Mouse (Mus musculus) thymus, postnatal 25 days (tissue): ENCODE measurements around the gene Adamtsl1.

ENCODE experiments used
- DNase-seq: peaks from one replicate; pipeline ENCODE4 v3.0.0; 2022

The Adamtsl1 gene

DNA sequence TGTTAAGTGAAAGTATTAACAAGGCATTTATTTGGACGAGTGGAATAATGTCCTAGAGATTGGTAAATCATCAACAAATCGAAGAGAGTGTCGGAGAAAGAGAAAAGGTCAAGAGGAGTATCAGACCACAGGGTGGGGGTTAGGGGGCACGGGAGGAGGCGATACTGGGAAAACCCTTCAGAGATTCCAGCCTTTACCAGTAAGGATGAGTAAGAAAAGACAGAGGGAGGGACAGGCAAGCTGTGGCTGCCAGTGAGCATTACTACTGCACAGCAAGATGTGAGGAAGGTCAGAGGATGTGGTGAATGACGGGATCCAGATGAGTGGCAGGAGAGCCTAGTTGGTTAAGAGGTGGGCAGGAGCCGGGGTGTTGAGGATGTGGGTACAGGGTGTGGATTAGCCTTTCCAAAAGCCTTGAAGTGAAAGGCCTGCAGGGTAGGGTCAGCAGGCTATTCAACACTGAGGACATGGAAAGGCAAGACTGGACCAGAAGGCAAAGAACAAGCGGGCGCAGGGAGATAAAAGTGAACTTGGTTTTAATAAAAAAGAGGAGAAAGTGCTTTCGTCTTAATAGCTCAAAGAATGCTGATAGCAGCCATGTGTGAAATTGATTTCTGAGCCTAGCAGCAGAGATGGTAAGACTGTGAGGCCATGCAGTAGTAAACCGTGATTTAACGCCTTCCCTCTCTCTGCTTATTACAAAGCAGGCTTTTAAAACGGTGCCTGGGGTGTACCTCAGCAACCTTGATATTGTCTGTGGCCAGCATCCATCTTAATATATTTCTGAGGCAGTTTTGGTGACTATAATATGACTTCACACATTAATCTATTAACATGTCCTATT is 555.1 kb downstream of the Adamtsl1 start:
- no peak for DNase-seq

- no peak for DNase-seq
Observed at GRCm38 (mm10) chr4:86074871-86075270, 560.9 kb downstream of the Adamtsl1 start.

- DNase-seq = no peak
Observed at GRCm38 (mm10) chr4:86077355-86077754, 563.4 kb downstream of the Adamtsl1 start.

DNA sequence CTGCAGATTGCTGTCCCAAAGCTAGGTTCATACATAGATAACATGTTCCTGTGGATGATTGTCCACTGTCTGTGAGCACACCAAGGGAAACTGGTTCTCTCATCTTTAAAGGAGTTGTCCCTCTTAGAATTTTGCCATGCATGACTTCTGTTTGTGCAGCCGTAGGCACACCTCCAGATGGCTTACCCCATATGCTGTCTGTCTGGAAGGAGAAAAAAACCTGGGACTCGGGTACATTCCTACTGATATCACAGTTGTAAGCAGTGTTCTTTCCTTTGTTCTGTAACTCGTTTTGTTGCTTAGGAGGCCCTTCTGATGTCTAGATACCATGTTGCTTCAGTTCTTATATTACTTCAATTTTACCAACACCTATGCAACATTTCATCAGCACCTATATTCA is 563.9 kb downstream of the Adamtsl1 start:
- DNase-seq = no peak

GRCm38 (mm10) chr4:86087508-86087907 is 573.5 kb downstream of the Adamtsl1 start:
- no peak for DNase-seq

DNA sequence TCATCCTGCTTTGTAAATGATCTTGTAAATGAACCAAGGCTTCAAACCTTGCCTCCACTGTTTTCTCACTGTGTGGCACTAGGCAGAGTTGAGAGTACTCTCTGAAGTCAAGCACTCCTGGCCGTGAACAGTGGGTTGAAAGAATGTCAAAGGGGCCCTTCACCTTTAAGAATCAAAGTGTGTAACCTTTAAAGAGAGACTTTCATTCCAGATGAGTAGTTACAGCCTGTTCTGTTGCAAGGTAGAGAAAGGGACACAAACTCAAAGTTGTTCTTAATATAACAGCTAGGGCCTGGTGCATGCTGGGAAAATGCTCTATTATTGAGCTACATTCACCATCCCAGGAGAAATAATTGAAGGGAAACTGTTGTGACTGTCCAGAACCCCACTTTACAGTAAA is 589.2 kb downstream of the Adamtsl1 start:
- no peak for DNase-seq

- no peak for DNase-seq
Observed at GRCm38 (mm10) chr4:86108325-86108724, 594.4 kb downstream of the Adamtsl1 start.

DNA sequence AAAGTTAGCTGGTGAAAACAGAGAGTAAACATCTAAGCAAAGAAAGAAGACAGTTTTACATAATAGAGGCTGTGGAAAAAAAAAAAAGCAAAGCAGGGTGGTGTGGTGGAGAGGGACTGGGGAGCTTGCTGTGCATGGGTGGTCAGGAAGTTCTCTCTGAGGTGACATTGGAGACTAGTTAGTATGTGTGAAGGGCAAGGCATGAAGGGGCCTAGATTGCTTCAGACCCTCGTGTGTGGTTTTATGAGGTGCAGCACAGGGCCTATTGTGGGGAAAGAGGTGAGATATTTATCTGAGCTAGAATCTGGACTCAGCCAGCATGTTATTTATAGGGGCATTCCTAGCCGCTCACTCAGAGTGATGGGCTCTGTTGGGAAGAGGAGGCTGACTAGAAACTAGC is 605.1 kb downstream of the Adamtsl1 start:
- no peak for DNase-seq

DNA sequence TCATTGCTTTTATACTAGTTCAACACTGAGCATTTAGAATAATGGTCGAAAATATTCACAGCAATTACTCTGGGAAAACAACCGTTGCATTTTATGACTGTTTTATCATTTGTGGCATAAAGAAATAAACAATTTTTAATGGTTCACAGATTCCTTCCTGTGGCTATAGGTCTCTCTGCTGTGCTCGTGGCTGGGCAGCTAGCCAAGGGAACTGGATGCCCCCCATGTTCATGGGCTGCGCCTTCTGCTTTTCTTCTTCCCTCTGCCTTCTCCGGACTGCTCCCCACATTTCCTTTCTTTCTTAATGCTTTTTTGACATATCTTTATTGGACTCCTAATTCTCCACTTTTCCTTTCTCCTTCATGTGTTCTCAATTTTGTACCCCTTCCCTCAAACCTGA is 608.5 kb downstream of the Adamtsl1 start:
- no peak for DNase-seq

- DNase-seq = no peak
Observed at GRCm38 (mm10) chr4:86124374-86124773, 610.4 kb downstream of the Adamtsl1 start.

- DNase-seq = no peak
Observed at GRCm38 (mm10) chr4:86126636-86127035, 612.7 kb downstream of the Adamtsl1 start.

- no peak for DNase-seq
Observed at GRCm38 (mm10) chr4:86158551-86158950, 644.6 kb downstream of the Adamtsl1 start.

DNA sequence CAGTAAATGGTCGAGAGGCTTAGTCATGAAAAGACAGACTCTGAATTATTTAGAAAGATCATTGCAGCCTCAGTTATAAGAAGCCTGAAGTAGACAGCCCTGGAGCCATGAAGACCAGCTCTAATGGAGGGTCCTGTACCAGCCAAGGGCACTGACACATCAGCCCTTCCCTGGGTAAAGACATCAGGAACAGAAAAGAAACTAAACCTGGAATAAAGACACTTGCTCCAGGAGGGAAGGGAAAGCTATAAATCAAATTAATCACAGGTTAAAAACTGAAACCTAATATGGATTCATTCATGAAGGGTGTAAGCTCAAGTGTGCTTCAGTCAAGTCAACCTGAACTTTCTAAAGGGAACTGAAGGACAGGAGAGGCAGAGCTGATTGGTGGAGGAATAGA is 645.4 kb downstream of the Adamtsl1 start:
- no peak for DNase-seq

GRCm38 (mm10) chr4:86170763-86171162 is 656.8 kb downstream of the Adamtsl1 start:
- no peak for DNase-seq

GRCm38 (mm10) chr4:86171461-86171860 is 657.5 kb downstream of the Adamtsl1 start:
- DNase-seq = no peak

GRCm38 (mm10) chr4:86177471-86177870 is 663.5 kb downstream of the Adamtsl1 start:
- DNase-seq = no peak

GRCm38 (mm10) chr4:86178116-86178515 is 664.1 kb downstream of the Adamtsl1 start:
- no peak for DNase-seq

- DNase-seq = no peak
Observed at GRCm38 (mm10) chr4:86183701-86184173, 669.8 kb downstream of the Adamtsl1 start.

DNA sequence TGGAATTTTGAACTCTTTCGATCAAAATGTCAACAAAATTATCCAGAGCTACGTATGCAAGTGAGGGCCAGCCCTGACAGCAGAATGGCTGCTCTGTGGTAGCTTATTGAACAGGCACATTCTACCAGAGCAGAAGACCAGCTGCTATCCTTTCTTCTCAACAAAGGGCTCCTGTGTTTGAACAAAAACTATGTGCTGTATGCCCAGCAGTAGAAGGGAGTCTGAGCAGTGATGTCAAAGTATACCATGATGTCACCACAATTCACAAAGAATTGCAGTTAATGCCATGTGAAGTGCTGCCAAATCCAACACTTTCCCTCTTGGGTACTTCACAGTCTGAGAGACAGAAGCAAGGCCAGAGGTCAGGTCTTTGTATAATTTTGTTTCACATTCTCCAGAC is 675.9 kb downstream of the Adamtsl1 start:
- DNase-seq = no peak

GRCm38 (mm10) chr4:86191195-86191594 is 677.2 kb downstream of the Adamtsl1 start:
- DNase-seq = no peak

DNA sequence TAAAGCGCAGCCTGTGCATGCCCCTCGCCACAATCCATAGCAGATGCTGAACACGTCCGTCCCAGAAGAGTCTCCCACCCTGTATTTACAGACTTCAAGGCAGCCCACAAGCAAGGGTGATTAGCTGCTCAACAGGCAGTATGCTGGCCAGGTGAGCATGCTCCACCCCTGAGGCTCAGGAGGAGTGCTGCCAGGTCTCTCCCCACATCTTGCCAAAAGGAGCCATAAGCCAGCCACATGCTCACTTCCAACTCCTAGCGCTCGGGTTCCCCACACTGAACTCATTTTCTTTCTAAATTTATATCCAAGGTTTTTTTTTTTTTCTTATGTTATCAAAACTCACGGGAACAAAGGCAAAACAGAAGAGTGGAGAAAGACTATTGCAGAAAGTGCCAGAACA is 687.8 kb downstream of the Adamtsl1 start:
- DNase-seq = no peak

- DNase-seq = no peak
Observed at GRCm38 (mm10) chr4:86203288-86203687, 689.3 kb downstream of the Adamtsl1 start.

GRCm38 (mm10) chr4:86224875-86225274 is 710.9 kb downstream of the Adamtsl1 start:
- no peak for DNase-seq

GRCm38 (mm10) chr4:86227096-86227495 is 713.1 kb downstream of the Adamtsl1 start:
- no peak for DNase-seq

GRCm38 (mm10) chr4:86233197-86233596 is 719.2 kb downstream of the Adamtsl1 start:
- no peak for DNase-seq
